Mouse (Mus musculus) ES-Bruce4 (cell line): ENCODE data around the gene Olfr688. TPM values are rescaled to one million over a fixed set of nuclear protein-coding genes. Genes with fewer than 3 reads are reported as not detected.

Source experiments
- H3K27ac ChIP-seq: 2 replicates; pipeline ENCODE4 v1.5.1; 2012; ENCODE audit warnings: low read length, inconsistent platforms; ENCODE audit not compliant: insufficient read depth
- H3K27me3 ChIP-seq: 2 replicates; pipeline ENCODE4 v1.6.1; 2012; ENCODE audit warnings: mild to moderate bottlenecking, low read length, inconsistent platforms; ENCODE audit not compliant: control insufficient read depth, poor library complexity, insufficient read depth, severe bottlenecking
- H3K36me3 ChIP-seq: 2 replicates; pipeline ENCODE4 v1.6.1; 2012; ENCODE audit warnings: inconsistent platforms, mild to moderate bottlenecking, low read length, moderate library complexity; ENCODE audit not compliant: control insufficient read depth, poor library complexity, insufficient read depth, severe bottlenecking
- H3K4me1 ChIP-seq: one replicate; pipeline ENCODE4 v1.8.1; 2011; ENCODE audit warnings: low read length; ENCODE audit not compliant: control insufficient read depth, insufficient read depth
- H3K4me3 ChIP-seq: 2 replicates; pipeline ENCODE4 v1.5.1; 2011; ENCODE audit warnings: low read depth, mild to moderate bottlenecking, low read length
- H3K9ac ChIP-seq: 2 replicates; pipeline ENCODE4 v1.6.1; 2012; ENCODE audit warnings: low read depth, mild to moderate bottlenecking, inconsistent platforms; ENCODE audit not compliant: poor library complexity, severe bottlenecking
- H3K9me3 ChIP-seq: replicated peaks from 2 replicates; pipeline ENCODE4 v1.6.1; 2012; ENCODE audit warnings: mild to moderate bottlenecking, low read length, inconsistent platforms; ENCODE audit not compliant: control insufficient read depth, poor library complexity, insufficient read depth, severe bottlenecking
- CTCF ChIP-seq: IDR thresholded peaks from one replicate; pipeline ENCODE4 v1.8.1; 2011; ENCODE audit warnings: low read depth, low read length
- EP300 ChIP-seq: IDR thresholded peaks from 2 replicates; pipeline ENCODE4 v1.6.1; 2011; ENCODE audit warnings: low read depth, low read length; ENCODE audit not compliant: insufficient read depth
- POLR2A ChIP-seq: IDR thresholded peaks from one replicate; pipeline ENCODE4 v1.8.1; 2011; ENCODE audit warnings: low read length; ENCODE audit not compliant: insufficient read depth
- polyA plus RNA-seq: library from polyadenylated mRNA; stranded (reverse); fragments of >200 nt; gene quantifications from 2 replicates; pipeline ENCODE4 v1.2.4, GENCODE M21; 2011; ENCODE audit warnings: low read depth; ENCODE audit not compliant: missing spikeins, insufficient read depth, insufficient read length

The Olfr688 gene
- polyA plus RNA-seq: not detected in 2 replicates

DNA sequence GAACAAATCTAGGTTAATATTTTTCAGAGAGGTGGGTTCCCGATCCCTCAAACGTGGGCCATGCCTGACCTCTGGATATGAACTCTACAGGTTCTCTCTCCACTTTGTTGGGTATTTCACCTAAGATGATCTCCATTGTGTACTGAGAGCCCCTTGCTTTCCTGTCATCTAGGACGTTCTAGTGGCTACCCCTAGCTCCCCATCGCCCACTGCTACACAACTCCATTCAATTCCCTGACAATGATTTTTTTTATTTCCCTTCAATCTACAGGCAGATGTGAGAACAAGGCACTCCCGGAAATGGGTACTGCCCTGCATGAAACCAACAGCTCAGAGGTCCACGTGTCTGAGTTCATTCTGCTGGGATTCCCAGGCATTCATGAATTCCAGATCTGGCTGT is at the start of gene Olfr688:
TSS of gene Olfr688 (plus strand) at position 301 of the 400 bp plus-strand sequence.
- Histone ChIP-seq H3K27ac (no peak within 1 kb of the TSS), H3K4me3 (no peak within 1 kb of the TSS), H3K4me1 (no peaks in the 10 kb centered on the region), H3K9ac (no peak within 1 kb of the TSS), H3K9me3 (no peaks in the 10 kb centered on the region), H3K36me3 (no peaks in the 10 kb centered on the region), H3K27me3 (no peaks in the 10 kb centered on the region)
- TF ChIP-seq EP300: no peak

DNA sequence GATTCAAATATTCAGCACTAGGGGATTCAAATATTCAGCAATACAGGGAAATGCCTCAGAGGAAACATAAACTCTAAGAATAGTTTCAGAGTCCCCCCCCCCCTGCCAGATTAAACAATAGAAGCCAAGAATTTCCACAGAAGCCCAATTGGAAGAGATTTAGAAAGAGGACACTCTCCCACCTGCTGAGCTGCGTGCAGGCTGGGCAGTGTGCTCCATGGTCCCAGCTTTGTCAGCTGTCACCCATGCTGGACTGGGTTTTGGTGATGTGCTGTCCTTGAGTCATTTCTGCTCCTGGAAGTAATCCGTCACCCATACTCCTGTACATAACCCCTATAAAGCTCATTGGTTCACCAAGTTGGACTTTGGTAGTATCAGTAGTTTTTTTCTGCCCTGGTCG is 40.2 kb upstream of the Olfr688 start:
- no peak overlapping the region for H3K9ac ChIP-seq
- TF ChIP-seq CTCF (no peak), POLR2A (no peak), EP300 (no peak)

DNA sequence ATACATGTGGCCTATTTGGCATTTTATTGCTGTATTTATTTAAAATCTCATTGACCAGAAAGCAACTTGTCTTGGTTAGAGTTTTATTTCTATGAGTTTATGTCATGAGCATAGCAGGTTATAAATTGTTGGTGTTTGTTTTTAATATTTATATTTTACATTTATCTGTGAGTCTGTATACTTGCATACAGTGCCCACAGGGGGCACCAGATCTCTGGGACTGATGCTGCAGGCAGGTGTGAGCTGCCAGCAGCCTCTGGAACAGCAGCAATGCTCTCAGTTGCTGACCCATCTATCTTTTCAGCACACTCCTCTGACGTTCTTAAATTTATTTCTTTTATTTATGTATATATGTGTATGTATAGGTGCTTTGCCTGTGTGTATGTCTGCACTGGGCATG is 39.7 kb upstream of the Olfr688 start:
- no peak overlapping the region for H3K9ac ChIP-seq
- no peaks in the 10 kb centered on the region for H3K4me1 ChIP-seq
- no peak for TF ChIP-seq POLR2A
- no peak for TF ChIP-seq CTCF
- TF ChIP-seq EP300: no peak
- H3K27ac ChIP-seq: no peak overlapping the region
- H3K4me3 ChIP-seq: no peak overlapping the region
- H3K36me3 ChIP-seq: no peaks in the 10 kb centered on the region
- no peaks in the 10 kb centered on the region for H3K27me3 ChIP-seq
- H3K9me3 ChIP-seq: no peaks in the 10 kb centered on the region

More for the DNA sequence above, 40.2 kb upstream of the Olfr688 start:
- Histone ChIP-seq H3K4me1 (no peaks in the 10 kb centered on the region), H3K27ac (no peak overlapping the region), H3K36me3 (no peaks in the 10 kb centered on the region), H3K4me3 (no peak overlapping the region), H3K9me3 (no peaks in the 10 kb centered on the region), H3K27me3 (no peaks in the 10 kb centered on the region)

DNA sequence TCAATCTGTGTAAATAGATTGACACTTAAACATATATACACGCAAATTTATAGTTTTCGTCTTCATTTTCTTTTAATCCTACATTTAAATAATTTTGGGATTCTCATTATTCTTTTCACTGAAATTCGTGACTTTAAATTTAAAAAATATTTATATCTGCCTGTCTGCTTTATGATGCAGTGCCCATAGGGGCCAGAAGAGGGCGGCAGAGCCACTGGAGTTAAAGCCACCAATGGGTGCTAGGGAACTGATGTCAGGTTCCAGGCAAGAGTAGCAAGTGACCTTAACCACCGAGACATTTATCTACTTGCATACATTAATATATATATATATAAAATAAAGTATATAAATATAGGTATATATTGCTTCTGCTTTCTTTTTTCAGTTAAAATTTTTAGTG is 31.2 kb upstream of the Olfr688 start:
- Histone ChIP-seq H3K9ac (no peak overlapping the region), H3K9me3 (no peaks in the 10 kb centered on the region), H3K4me3 (no peak overlapping the region), H3K27ac (no peak overlapping the region), H3K4me1 (no peaks in the 10 kb centered on the region), H3K36me3 (no peaks in the 10 kb centered on the region), H3K27me3 (no peaks in the 10 kb centered on the region)
- TF ChIP-seq CTCF (peak; percentile 53), POLR2A (no peak), EP300 (no peak)

DNA sequence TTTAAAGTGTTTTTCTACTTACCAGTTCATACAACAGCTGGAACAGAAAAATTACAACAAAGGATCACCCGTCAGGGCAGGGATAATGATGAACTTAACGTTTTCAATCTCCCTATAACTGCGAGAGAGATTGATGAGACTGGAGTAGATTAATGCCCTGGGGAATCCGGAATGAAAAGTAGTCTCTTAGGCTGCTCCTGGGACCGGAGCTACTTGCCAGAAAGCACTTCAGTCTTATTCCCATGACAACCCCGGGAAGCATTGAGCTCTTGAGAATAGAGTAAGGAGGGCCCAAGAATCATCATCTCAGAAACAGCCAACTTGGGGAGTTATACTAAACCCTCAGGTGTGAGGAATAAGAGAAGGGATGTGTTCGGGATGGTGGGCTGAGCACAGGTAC is 15.5 kb upstream of the Olfr688 start:
- Histone ChIP-seq H3K27me3 (no peaks in the 10 kb centered on the region), H3K4me1 (no peaks in the 10 kb centered on the region), H3K9ac (no peak overlapping the region), H3K27ac (no peak overlapping the region), H3K36me3 (no peaks in the 10 kb centered on the region), H3K9me3 (no peaks in the 10 kb centered on the region), H3K4me3 (no peak overlapping the region)
- TF ChIP-seq POLR2A (no peak), EP300 (no peak), CTCF (no peak)

DNA sequence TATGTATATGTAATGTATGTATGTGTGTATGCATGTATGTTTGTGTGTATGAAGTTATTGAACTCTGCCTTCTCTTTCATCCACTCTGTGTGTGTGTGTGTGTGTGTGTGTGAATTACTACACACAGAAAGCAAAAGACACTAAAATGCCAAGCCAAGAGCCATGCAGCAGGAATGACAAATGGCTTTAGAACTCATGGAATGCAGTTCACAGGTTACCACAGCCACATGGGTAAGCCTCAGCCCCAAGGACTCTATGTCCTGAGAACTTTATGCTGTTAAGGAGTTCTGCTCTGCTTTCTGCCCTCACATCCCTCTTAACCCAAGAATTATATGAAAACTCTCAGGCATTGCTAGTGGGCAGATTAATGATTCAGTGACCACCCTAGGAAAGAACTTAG is 2.2 kb downstream of the Olfr688 start:
- TF ChIP-seq CTCF: no peak
- TF ChIP-seq EP300: no peak
- TF ChIP-seq POLR2A: no peak
- Histone ChIP-seq H3K27ac (no peak overlapping the region), H3K9me3 (no peaks in the 10 kb centered on the region), H3K9ac (no peak overlapping the region), H3K4me1 (no peaks in the 10 kb centered on the region), H3K36me3 (no peaks in the 10 kb centered on the region), H3K27me3 (no peaks in the 10 kb centered on the region), H3K4me3 (no peak overlapping the region)

DNA sequence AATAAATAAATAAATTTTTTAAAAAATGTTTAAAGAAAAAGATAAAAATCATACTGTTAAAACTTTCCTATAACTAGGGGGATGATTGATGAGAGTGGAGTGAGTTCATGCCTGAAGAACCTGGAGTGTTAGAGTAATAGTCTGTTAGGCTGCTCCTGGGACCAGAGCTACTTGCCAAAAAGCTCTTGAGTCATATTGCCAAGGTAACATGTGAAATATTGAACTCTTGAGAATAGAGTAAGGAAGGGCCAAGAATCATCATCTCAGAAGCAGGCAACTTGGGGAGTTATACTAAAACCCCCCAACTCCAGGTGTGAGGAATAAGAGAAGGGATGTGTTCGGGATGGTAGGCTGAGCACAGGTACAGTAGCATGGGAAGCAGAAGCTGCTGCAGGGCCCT is 23.0 kb downstream of the Olfr688 start, which contains the start of gene Olfr689:
TSS of gene Olfr689 (plus strand) at position 301 of the 400 bp plus-strand sequence.
- Histone ChIP-seq H3K4me3 (no peak within 1 kb of the TSS), H3K9ac (no peak within 1 kb of the TSS), H3K27ac (no peak within 1 kb of the TSS), H3K36me3 (no peaks in the 10 kb centered on the region), H3K4me1 (no peaks in the 10 kb centered on the region), H3K9me3 (no peaks in the 10 kb centered on the region), H3K27me3 (no peaks in the 10 kb centered on the region)
- no peak for TF ChIP-seq EP300
- no peak for TF ChIP-seq POLR2A
- no peak for TF ChIP-seq CTCF
